Mouse (Mus musculus) ES-E14 (cell line): ENCODE results near the gene Tmem265. TPM values are rescaled to one million over a fixed set of nuclear protein-coding genes. Genes with fewer than 3 reads are reported as not detected.
A peak's percentile ranks its signal among the peaks of the same experiment; 100 is the strongest.

ENCODE experiments used
- DNase-seq: peaks from one replicate; pipeline ENCODE4 v3.0.0-alpha.2; 2013; ENCODE audit warnings: low read depth, low spot score
- H3K27ac ChIP-seq: 2 replicates; pipeline ENCODE4 v1.5.1; 2012; ENCODE audit warnings: low read depth, mild to moderate bottlenecking, low read length, moderate library complexity, mixed read lengths; ENCODE audit not compliant: poor library complexity, insufficient read depth, severe bottlenecking
- H3K36me3 ChIP-seq: 2 replicates; pipeline ENCODE4 v1.6.1; 2012; ENCODE audit warnings: mild to moderate bottlenecking, low read length, moderate library complexity, mixed read lengths; ENCODE audit not compliant: control insufficient read depth, poor library complexity, insufficient read depth, severe bottlenecking
- H3K4me1 ChIP-seq, 2 experiments: fragments of 150-350 bp in 1 of 2; sonication (generic) in 1 of 2; 2 replicates each; pipeline ENCODE4 v1.6.1; 2012; ENCODE audit warnings: low read length in 2 of 2, mild to moderate bottlenecking in 1 of 2, mixed read lengths in 1 of 2; ENCODE audit not compliant: control insufficient read depth in 2 of 2, insufficient read depth in 2 of 2, poor library complexity in 1 of 2
- H3K4me3 ChIP-seq, 2 experiments: fragments of 150-350 bp in 1 of 2; sonication (generic) in 1 of 2; 2 replicates each; pipeline ENCODE4 v1.5.1; 2012; ENCODE audit warnings: low read length in 2 of 2, low read depth in 1 of 2, mild to moderate bottlenecking in 1 of 2, mixed read lengths in 1 of 2; ENCODE audit not compliant: insufficient read depth in 1 of 2, poor library complexity in 1 of 2, severe bottlenecking in 1 of 2
- H3K9ac ChIP-seq: 2 replicates; pipeline ENCODE4 v1.6.1; 2012; ENCODE audit warnings: low read depth, mild to moderate bottlenecking, low read length, mixed read lengths; ENCODE audit not compliant: poor library complexity, insufficient read depth, severe bottlenecking
- H3K9me3 ChIP-seq: fragments of 150-350 bp; sonication (generic); 2 replicates; pipeline ENCODE4 v1.6.1; 2012; ENCODE audit warnings: low read depth, mild to moderate bottlenecking, low read length; ENCODE audit not compliant: control insufficient read depth, insufficient read depth
- CHD2 ChIP-seq: IDR thresholded peaks from 2 replicates; pipeline ENCODE4 v1.6.1; 2014; ENCODE audit warnings: mild to moderate bottlenecking, low read depth, low read length, inconsistent platforms
- HCFC1 ChIP-seq: IDR thresholded peaks from 2 replicates; pipeline ENCODE4 v1.6.1; 2012; ENCODE audit warnings: low read length, inconsistent platforms, borderline replicate concordance; ENCODE audit not compliant: insufficient read depth
- MAFK ChIP-seq: IDR thresholded peaks from 2 replicates; pipeline ENCODE4 v1.6.1; 2014; ENCODE audit warnings: mild to moderate bottlenecking, low read depth, low read length, inconsistent platforms; ENCODE audit not compliant: insufficient read depth
- ZC3H11A ChIP-seq: IDR thresholded peaks from 2 replicates; pipeline ENCODE4 v1.6.1; 2012; ENCODE audit warnings: low read depth, mild to moderate bottlenecking, inconsistent platforms, low read length, borderline replicate concordance
- ZNF384 ChIP-seq: IDR thresholded peaks from 2 replicates; pipeline ENCODE4 v1.6.1; 2012; ENCODE audit warnings: low read depth, low read length, inconsistent platforms
- in situ Hi-C, 2 experiments: fragments of 600-800 bp; cut with MboI; formaldehyde crosslinking; loops; one replicate each; pipeline ENCODE4 v1.15.1; 2025; ENCODE audit warnings: low sequenced_read_pairs in 2 of 2, inconsistent platforms in 1 of 2; ENCODE audit not compliant: unreplicated experiment in 2 of 2
- total RNA-seq: library from RNA; depleted of rRNA; stranded (reverse); fragments of 300-350 nt; gene quantifications from 2 replicates; pipeline ENCODE4 v1.2.3, GENCODE M21; 2012

Tmem265 gene
- total RNA-seq, 1 experiment, result not detected

- no peak overlapping the region for H3K4me3 ChIP-seq
- DNase-seq, result no peak
- no peak overlapping the region for H3K27ac ChIP-seq
- no peak overlapping the region for H3K9ac ChIP-seq
- H3K4me1 ChIP-seq, result peaks cover 0 to 5% of the 10 kb centered on the region in 2 experiments; a peak in 2 of 4 replicates
- H3K36me3 ChIP-seq, result peaks cover 70% of the 10 kb centered on the region
- H3K9me3 ChIP-seq, result no peaks in the 10 kb centered on the region
- in situ Hi-C loops, result no loop called here
- TF ChIP-seq MAFK (no peak), HCFC1 (no peak), ZC3H11A (no peak)
Observed at GRCm38 (mm10) chr7:127600612-127601011, 39.4 kb downstream of the Tmem265 start.

- TF ChIP-seq HCFC1, result no peak
- no peak for TF ChIP-seq ZNF384
- TF ChIP-seq CHD2, result no peak
- TF ChIP-seq ZC3H11A, result no peak
- TF ChIP-seq MAFK, result no peak
- Histone ChIP-seq H3K9me3 (no peaks in the 10 kb centered on the region), H3K27ac (no peak overlapping the region), H3K4me3 (no peak overlapping the region), H3K9ac (no peak overlapping the region), H3K36me3 (peaks cover 58% of the 10 kb centered on the region), H3K4me1 (peaks cover 0 to 5% of the 10 kb centered on the region in 2 experiments; a peak in 2 of 4 replicates)
- in situ Hi-C loops, result no loop called here
- DNase-seq, result no peak
Observed at GRCm38 (mm10) chr7:127601735-127602134, 40.5 kb downstream of the Tmem265 start.

GRCm38 (mm10) chr7:127602903-127603302, 41.7 kb downstream of the Tmem265 start:
- peaks cover 47% of the 10 kb centered on the region for H3K36me3 ChIP-seq
- peaks cover 0 to 5% of the 10 kb centered on the region in 2 experiments; a peak in 2 of 4 replicates for H3K4me1 ChIP-seq
- in situ Hi-C loops, result no loop called here
- no peak overlapping the region for H3K9ac ChIP-seq
- DNase-seq, result no peak
- no peaks in the 10 kb centered on the region for H3K9me3 ChIP-seq
- H3K27ac ChIP-seq, result no peak overlapping the region
- H3K4me3 ChIP-seq, result no peak overlapping the region
- no peak for TF ChIP-seq HCFC1

- in situ Hi-C loops, result no loop called here
Observed at GRCm38 (mm10) chr7:127604256-127604655, 43.1 kb downstream of the Tmem265 start.

GRCm38 (mm10) chr7:127607150-127607549, 46.0 kb downstream of the Tmem265 start:
- Histone ChIP-seq H3K9ac (no peak overlapping the region), H3K4me3 (no peak overlapping the region), H3K4me1 (peaks cover 0 to 5% of the 10 kb centered on the region in 2 experiments; a peak in 2 of 4 replicates), H3K36me3 (peaks cover 40% of the 10 kb centered on the region), H3K27ac (no peak overlapping the region), H3K9me3 (peaks cover 12% of the 10 kb centered on the region)
- no peak for DNase-seq
- in situ Hi-C loops, result no loop called here
- no peak for TF ChIP-seq MAFK
- TF ChIP-seq ZC3H11A, result no peak
- TF ChIP-seq CHD2, result no peak
- no peak for TF ChIP-seq ZNF384
- TF ChIP-seq HCFC1, result no peak

More at GRCm38 (mm10) chr7:127604256-127604655, 43.1 kb downstream of the Tmem265 start:
- H3K36me3 ChIP-seq, result peaks cover 37% of the 10 kb centered on the region
- no peak for DNase-seq
- H3K4me3 ChIP-seq, result 0 out of 4 replicates have a peak overlapping the region, but pooled peaks of 1 of the 2 experiments have one; percentile 12
- H3K27ac ChIP-seq, result no peak overlapping the region
- H3K4me1 ChIP-seq, result peaks cover 0 to 5% of the 10 kb centered on the region in 2 experiments; a peak in 2 of 4 replicates
- TF ChIP-seq HCFC1, result no peak
- no peak for TF ChIP-seq CHD2
- TF ChIP-seq ZC3H11A, result no peak
- TF ChIP-seq ZNF384, result no peak
- no peak for TF ChIP-seq MAFK
- peak overlapping the region; percentile 23; the same call in 1 of the 2 replicates for H3K9ac ChIP-seq
- no peaks in the 10 kb centered on the region for H3K9me3 ChIP-seq
